ENCODE assay signal across 8 mouse cellular contexts in genomic region chr19:21473345-21473744, GRCm38 (mm10). TPM values are rescaled to one million over a fixed set of nuclear protein-coding genes. Genes with fewer than 3 reads are reported as not detected.
DNase-seq lines count a peak whose midpoint lies in the region; ATAC-seq and TF ChIP-seq lines count a peak whose summit lies in the region.

Gene Gda, minus strand, starts transcription at chr19:21473445.

- H3K36me3 ChIP-seq in forebrain, embryonic 11.5 days (ENCODE audit: control insufficient read depth, insufficient read depth, low read length), result no peaks in the 10 kb centered on the region
- no peaks in the 10 kb centered on the region for H3K36me3 ChIP-seq in intestine, embryonic 14.5 days (ENCODE audit: control insufficient read depth, insufficient read depth, low read length)
- H3K36me3 ChIP-seq in megakaryocyte, embryonic 14.5 days (replicated peaks; ENCODE audit: low read length), result peaks cover 26% of the 10 kb centered on the region

- H3K27ac ChIP-seq in forebrain, embryonic 11.5 days (ENCODE audit: low read depth, low read length), result no peak within 1 kb of the TSS
- no peak within 1 kb of the TSS for H3K27ac ChIP-seq in intestine, embryonic 14.5 days (ENCODE audit: low read depth)

- peaks cover 3% of the 10 kb centered on the region; the same call in 1 of the 2 replicates for H3K27me3 ChIP-seq in forebrain, embryonic 11.5 days (ENCODE audit: control insufficient read depth, insufficient read depth, low read length)
- H3K27me3 ChIP-seq in intestine, embryonic 14.5 days (replicated peaks; ENCODE audit: control insufficient read depth, insufficient read depth, low read length), result peaks cover 27% of the 10 kb centered on the region
- no peaks in the 10 kb centered on the region for H3K27me3 ChIP-seq in megakaryocyte, embryonic 14.5 days (replicated peaks)

- peak within 1 kb of the TSS; percentile 32; the same call in 1 of the 2 replicates for H3K9ac ChIP-seq in forebrain, embryonic 11.5 days (ENCODE audit: low read length)
- no peak within 1 kb of the TSS for H3K9ac ChIP-seq in intestine, embryonic 14.5 days (ENCODE audit: low read length)

- no peak for TF ChIP-seq CTCF in lung, adult 2 months (IDR thresholded peaks at IDR 0.05; ENCODE audit: insufficient read depth, low read length)

- no peak for TF ChIP-seq POLR2A in lung, adult 2 months (IDR thresholded peaks at IDR 0.05; ENCODE audit: borderline replicate concordance, extremely low read depth, low read depth, low read length)

- H3K4me2 ChIP-seq in forebrain, embryonic 11.5 days (ENCODE audit: low read depth, low read length, severe bottlenecking), result peak within 1 kb of the TSS; percentile 77
- peak within 1 kb of the TSS; percentile 66 for H3K4me2 ChIP-seq in intestine, embryonic 14.5 days (ENCODE audit: low read length)

- DNase-seq in lung, adult 2 months, result no peak
- DNase-seq in lung, postnatal 14 days, result no peak
- DNase-seq in forebrain, embryonic 11.5 days (ENCODE audit: low spot score), result no peak
- DNase-seq in intestine, embryonic 14.5 days (ENCODE audit: low spot score), result no peak
- no peak for DNase-seq in cerebellum, postnatal 4 days (ENCODE audit: low spot score in 2 of 2)
- no peak for DNase-seq in right cerebral cortex, adult 2 months (ENCODE audit: low spot score in 2 of 2)
- DNase-seq in urinary bladder, postnatal 10 days (ENCODE audit: low spot score), result no peak

- peaks cover 2% of the 10 kb centered on the region; the same call in 1 of the 2 replicates for H3K4me1 ChIP-seq in lung, adult 2 months (ENCODE audit: control insufficient read depth, insufficient read depth, low read length)
- H3K4me1 ChIP-seq in forebrain, embryonic 11.5 days (replicated peaks; ENCODE audit: control insufficient read depth, insufficient read depth, low read length), result 0 out of 2 replicates have a peak, but pooled peaks cover 6% of the 10 kb centered on the region
- peaks cover 5% of the 10 kb centered on the region; the same call in 1 of the 2 replicates for H3K4me1 ChIP-seq in intestine, embryonic 14.5 days (replicated peaks; ENCODE audit: control insufficient read depth, insufficient read depth, low read length)
- H3K4me1 ChIP-seq in megakaryocyte, embryonic 14.5 days, result peaks cover 40% of the 10 kb centered on the region

- H3K4me3 ChIP-seq in lung, adult 2 months (replicated peaks; ENCODE audit: extremely low read depth, low read depth, low read length), result peak within 1 kb of the TSS; percentile 68
- H3K4me3 ChIP-seq in forebrain, embryonic 11.5 days (ENCODE audit: low read depth, low read length), result peak within 1 kb of the TSS; percentile 34
- peak within 1 kb of the TSS; percentile 39 for H3K4me3 ChIP-seq in intestine, embryonic 14.5 days (ENCODE audit: low read depth, low read length)
- peak within 1 kb of the TSS; percentile 92 for H3K4me3 ChIP-seq in megakaryocyte, embryonic 14.5 days (replicated peaks)

- no peaks in the 10 kb centered on the region for H3K9me3 ChIP-seq in forebrain, embryonic 11.5 days (ENCODE audit: control insufficient read depth, low read length)
- no peaks in the 10 kb centered on the region for H3K9me3 ChIP-seq in intestine, embryonic 14.5 days (ENCODE audit: control insufficient read depth, low read length)
- peaks cover 15% of the 10 kb centered on the region for H3K9me3 ChIP-seq in megakaryocyte, embryonic 14.5 days

- WGBS in lung, adult 2 months, result 55% methylated on average over 2 of the region's 2 CpGs
- WGBS in forebrain, embryonic 11.5 days, result 65% methylated on average over 2 of the region's 2 CpGs
- 60% methylated on average over 2 of the region's 2 CpGs for WGBS in intestine, embryonic 14.5 days

- no peak for ATAC-seq in forebrain, embryonic 11.5 days (replicated peaks; ENCODE audit: low FRiP score)
- ATAC-seq in intestine, embryonic 14.5 days (replicated peaks; ENCODE audit: low FRiP score, low TSS enrichment, low read depth), result no peak

RNA-seq across cellular contexts. Expression of gene Gda, which starts in this region (rescaled TPM):
- 3.2 and 5.1 TPM in 2 replicates for polyA plus RNA-seq in lung, adult 2 months (2012; rRNA removed)
- not detected in 2 replicates for polyA plus RNA-seq in forebrain, embryonic 11.5 days (2014; fragmentation: Nextera tagmentation; extraction: Ambion mirVana)
- polyA plus RNA-seq in intestine, embryonic 14.5 days (2014; fragmentation: Nextera tagmentation; extraction: Ambion mirVana), result 0.23 and 0.57 TPM in 2 replicates
- polyA plus RNA-seq in megakaryocyte, embryonic 14.5 days (2012; ENCODE audit: insufficient read depth, low replicate concordance), result 2.8 and 4.7 TPM in 2 replicates

Comparison
In these comparisons a context has a peak if more than half of its experiments do, and no peak if none do; other contexts are left out.
1. H3K4me3 ChIP-seq: peak in every context shown above with its lines; median percentile 92 in megakaryocyte, embryonic 14.5 days; 68 in lung, adult 2 months; 39 in intestine, embryonic 14.5 days; 34 in forebrain, embryonic 11.5 days.